Mouse (Mus musculus) stomach, postnatal 0 days (tissue): ENCODE data around the gene Slc25a15. TPM values are rescaled to one million over a fixed set of nuclear protein-coding genes. Genes with fewer than 3 reads are reported as not detected.

Experiments used
- ATAC-seq: fragments of 200-750 bp; cut with Nextera tagmentation; 2 replicates; pipeline ENCODE4 v1.8.0; 2017; ENCODE audit not compliant: low FRiP score, low TSS enrichment
- DNase-seq: peaks from one replicate; pipeline ENCODE4 v3.0.0-alpha.2; 2016; ENCODE audit warnings: low spot score
- H3K27ac ChIP-seq: fragments of 300-500 bp; sonication (generic); replicated peaks from 2 replicates; pipeline ENCODE4 v1.5.1; 2014; ENCODE audit warnings: mild to moderate bottlenecking, control low read depth
- H3K27me3 ChIP-seq: fragments of 300-500 bp; sonication (generic); 2 replicates; pipeline ENCODE4 v1.6.1; 2014; ENCODE audit warnings: low read length; ENCODE audit not compliant: control insufficient read depth, insufficient read depth
- H3K36me3 ChIP-seq: fragments of 300-500 bp; sonication (generic); 2 replicates; pipeline ENCODE4 v1.6.1; 2014; ENCODE audit warnings: low read length, mixed read lengths; ENCODE audit not compliant: control insufficient read depth, insufficient read depth
- H3K4me1 ChIP-seq: fragments of 300-500 bp; sonication (generic); replicated peaks from 2 replicates; pipeline ENCODE4 v1.6.1; 2014; ENCODE audit warnings: antibody characterized with exemption; ENCODE audit not compliant: control insufficient read depth, insufficient read depth
- H3K4me2 ChIP-seq: fragments of 300-500 bp; sonication (generic); replicated peaks from 2 replicates; pipeline ENCODE4 v1.6.1; 2014; ENCODE audit warnings: low read depth, mild to moderate bottlenecking, control low read depth, moderate library complexity
- H3K4me3 ChIP-seq: fragments of 300-500 bp; sonication (generic); 2 replicates; pipeline ENCODE4 v1.5.1; 2014; ENCODE audit warnings: low read depth, low read length, control low read depth
- H3K9ac ChIP-seq: fragments of 300-500 bp; sonication (generic); 2 replicates; pipeline ENCODE4 v1.6.1; 2014; ENCODE audit warnings: mild to moderate bottlenecking, low read length, control low read depth, mixed read lengths
- H3K9me3 ChIP-seq: fragments of 300-500 bp; sonication (generic); 2 replicates; pipeline ENCODE4 v1.6.1; 2016; ENCODE audit warnings: low read length; ENCODE audit not compliant: control insufficient read depth
- CTCF ChIP-seq: IDR thresholded peaks from 2 replicates; pipeline ENCODE4 v1.5.1; 2016; ENCODE audit warnings: antibody characterized with exemption, low read depth, mild to moderate bottlenecking, moderate library complexity
- EP300 ChIP-seq: optimal IDR thresholded peaks from 2 replicates; pipeline ENCODE3; 2016; ENCODE audit warnings: antibody characterized with exemption
- WGBS: fragments of 180-500 bp; shearing (Covaris S2); extraction: QIAGEN DNeasy Blood & Tissue Kit; methylation state at CpG from one replicate; pipeline ENCODE4 v1.1.7; 2014; 5-methylcytosine and 5-hydroxymethylcytosine counted together
- polyA plus RNA-seq: library from polyadenylated mRNA; unstranded; fragments of >200 nt; fragmentation: Nextera tagmentation; extraction: Ambion mirVana; gene quantifications from 2 replicates; pipeline ENCODE4 v1.2.1, GENCODE M21; 2015

Gene Slc25a15
- 13.0 and 13.1 TPM in 2 replicates for polyA plus RNA-seq

GRCm38 (mm10) chr8:22398142-22398951 is at the start of gene Slc25a15:
Gene Slc25a15 (minus strand): TSS chr8:22398597.
- Histone ChIP-seq H3K4me2 (peak within 1 kb of the TSS; percentile 80), H3K27ac (peak within 1 kb of the TSS; percentile 88), H3K4me1 (no peaks in the 10 kb centered on the region), H3K9me3 (no peaks in the 10 kb centered on the region), H3K4me3 (peak within 1 kb of the TSS; percentile 86), H3K27me3 (no peaks in the 10 kb centered on the region), H3K36me3 (no peaks in the 10 kb centered on the region), H3K9ac (peak within 1 kb of the TSS; percentile 78)
- TF ChIP-seq EP300 (no peak), CTCF (no peak)
- ATAC-seq (peak; percentile 94), DNase-seq (peak; percentile 95)
- WGBS = under 1% methylated on average over 64 of the region's 77 CpGs

- H3K9me3 ChIP-seq = no peaks in the 10 kb centered on the region
- H3K9ac ChIP-seq = peak overlapping the region; percentile 92
- peak overlapping the region; percentile 90; the same call in 1 of the 2 replicates for H3K27ac ChIP-seq
- ATAC-seq (no peak), DNase-seq (no peak)
- H3K36me3 ChIP-seq = peaks cover 7% of the 10 kb centered on the region; the same call in 1 of the 2 replicates
- H3K4me2 ChIP-seq = peak overlapping the region; percentile 60
- no peaks in the 10 kb centered on the region for H3K4me1 ChIP-seq
- peak overlapping the region; percentile 81 for H3K4me3 ChIP-seq
- WGBS = 12% methylated on average over 8 of the region's 8 CpGs
- H3K27me3 ChIP-seq = no peaks in the 10 kb centered on the region
- TF ChIP-seq CTCF = no peak
- TF ChIP-seq EP300 = no peak
Measured at GRCm38 (mm10) chr8:22411971-22412370, 13.6 kb upstream of the Slc25a15 start.

- DNase-seq (peak; percentile 83), ATAC-seq (peak; percentile 91)
- Histone ChIP-seq H3K27ac (peak within 1 kb of the TSS; percentile 90), H3K4me2 (peak within 1 kb of the TSS; percentile 60), H3K4me3 (peak within 1 kb of the TSS; percentile 81), H3K9ac (peak within 1 kb of the TSS; percentile 92), H3K4me1 (no peaks in the 10 kb centered on the region), H3K27me3 (no peaks in the 10 kb centered on the region), H3K9me3 (no peaks in the 10 kb centered on the region), H3K36me3 (peaks cover 6% of the 10 kb centered on the region; the same call in 1 of the 2 replicates)
- TF ChIP-seq EP300 = no peak
- peak; percentile 13; the same call in 1 of the 2 replicates for TF ChIP-seq CTCF
- WGBS = under 1% methylated on average over 25 of the region's 25 CpGs
Measured at GRCm38 (mm10) chr8:22411282-22411702, 12.9 kb upstream of the Slc25a15 start, which contains the start of gene Mrps31. Gene Mrps31 (plus strand): TSS chr8:22411361.

GRCm38 (mm10) chr8:22410688-22411281 is 12.4 kb upstream of the Slc25a15 start:
- Histone ChIP-seq H3K9me3 (no peaks in the 10 kb centered on the region), H3K27ac (no peak overlapping the region; the same call in 1 of the 2 replicates), H3K27me3 (no peaks in the 10 kb centered on the region), H3K4me1 (no peaks in the 10 kb centered on the region), H3K36me3 (peaks cover 2% of the 10 kb centered on the region; the same call in 1 of the 2 replicates), H3K4me3 (peak overlapping the region; percentile 81), H3K4me2 (peak overlapping the region; percentile 60), H3K9ac (peak overlapping the region; percentile 92)
- ATAC-seq (no peak), DNase-seq (no peak)
- 12% methylated on average over 16 of the region's 16 CpGs for WGBS
- TF ChIP-seq EP300 (no peak), CTCF (no peak)

- no peak for TF ChIP-seq EP300
- Histone ChIP-seq H3K4me3 (no peak overlapping the region), H3K27me3 (no peaks in the 10 kb centered on the region), H3K27ac (no peak overlapping the region), H3K4me1 (no peaks in the 10 kb centered on the region), H3K9me3 (no peaks in the 10 kb centered on the region), H3K9ac (no peak overlapping the region), H3K4me2 (no peak overlapping the region), H3K36me3 (no peaks in the 10 kb centered on the region)
- no peak for ATAC-seq
- 62% methylated on average over 6 of the region's 6 CpGs for WGBS
- DNase-seq = no peak
Measured at GRCm38 (mm10) chr8:22405733-22406132, 7.3 kb upstream of the Slc25a15 start.

- TF ChIP-seq CTCF (peak; percentile 20), EP300 (no peak)
- H3K27me3 ChIP-seq = no peaks in the 10 kb centered on the region
- WGBS = 91% methylated on average over 2 of the region's 2 CpGs
- no peaks in the 10 kb centered on the region for H3K9me3 ChIP-seq
- DNase-seq (no peak), ATAC-seq (no peak)
- no peak overlapping the region for H3K27ac ChIP-seq
- H3K4me2 ChIP-seq = no peak overlapping the region
- no peak overlapping the region for H3K9ac ChIP-seq
- no peaks in the 10 kb centered on the region for H3K4me1 ChIP-seq
- no peak overlapping the region for H3K4me3 ChIP-seq
- H3K36me3 ChIP-seq = no peaks in the 10 kb centered on the region
Measured at GRCm38 (mm10) chr8:22403235-22403634, 4.8 kb upstream of the Slc25a15 start.
